Mouse (Mus musculus) midbrain, postnatal 0 days (tissue): ENCODE measurements around the gene Ptpn9. TPM values are rescaled to one million over a fixed set of nuclear protein-coding genes. Genes with fewer than 3 reads are reported as not detected.
"Not testable (repeated sequence)": the region's sequence is repeated elsewhere in the genome, so short reads cannot be mapped to it uniquely, and the experiment has no call there.

ENCODE experiments used
- ATAC-seq: fragments of 200-750 bp; cut with Nextera tagmentation; 2 replicates; pipeline ENCODE4 v1.8.0; 2017; ENCODE audit warnings: moderate number of reproducible peaks, mild to moderate bottlenecking, moderate TSS enrichment, moderate library complexity; ENCODE audit not compliant: low FRiP score
- DNase-seq: peaks from one replicate; pipeline ENCODE4 v3.0.0-alpha.2; 2015; ENCODE audit warnings: low spot score
- H3K27ac ChIP-seq: fragments of 300-500 bp; sonication (generic); 2 replicates; pipeline ENCODE4 v1.5.1; 2014; ENCODE audit warnings: low read depth, mild to moderate bottlenecking, low read length, mixed read lengths
- H3K27me3 ChIP-seq: fragments of 300-500 bp; sonication (generic); 2 replicates; pipeline ENCODE4 v1.6.1; 2014; ENCODE audit warnings: low read length, control low read depth, mixed read lengths; ENCODE audit not compliant: insufficient read depth
- H3K36me3 ChIP-seq: fragments of 300-500 bp; sonication (generic); 2 replicates; pipeline ENCODE4 v1.6.1; 2014; ENCODE audit warnings: low read length, control low read depth, mixed read lengths; ENCODE audit not compliant: insufficient read depth
- H3K4me1 ChIP-seq: fragments of 300-500 bp; sonication (generic); 2 replicates; pipeline ENCODE4 v1.6.1; 2014; ENCODE audit warnings: mild to moderate bottlenecking, control low read depth, antibody characterized with exemption, low read length, mixed read lengths; ENCODE audit not compliant: insufficient read depth
- H3K4me2 ChIP-seq: fragments of 300-500 bp; sonication (generic); 2 replicates; pipeline ENCODE4 v1.6.1; 2014; ENCODE audit warnings: low read depth, mild to moderate bottlenecking, low read length, mixed read lengths; ENCODE audit not compliant: poor library complexity, severe bottlenecking
- H3K4me3 ChIP-seq: fragments of 300-500 bp; sonication (generic); 2 replicates; pipeline ENCODE4 v1.5.1; 2014; ENCODE audit warnings: low read depth, mild to moderate bottlenecking, low read length, moderate library complexity
- H3K9ac ChIP-seq: fragments of 300-500 bp; sonication (generic); replicated peaks from 2 replicates; pipeline ENCODE4 v1.6.1; 2014; ENCODE audit warnings: mild to moderate bottlenecking, low read length, moderate library complexity, mixed read lengths; ENCODE audit not compliant: poor library complexity, severe bottlenecking
- H3K9me3 ChIP-seq: fragments of 300-500 bp; sonication (generic); 2 replicates; pipeline ENCODE4 v1.6.1; 2016; ENCODE audit warnings: low read length, control low read depth
- CTCF ChIP-seq: IDR thresholded peaks from 2 replicates; pipeline ENCODE4 v1.5.1; 2016; ENCODE audit warnings: antibody characterized with exemption, mild to moderate bottlenecking
- WGBS: fragments of 180-500 bp; shearing (Covaris S2); extraction: QIAGEN DNeasy Blood & Tissue Kit; methylation state at CpG from one replicate; pipeline ENCODE4 v1.1.7; 2014; 5-methylcytosine and 5-hydroxymethylcytosine counted together
- polyA plus RNA-seq: library from polyadenylated mRNA; unstranded; fragments of >200 nt; fragmentation: Nextera tagmentation; extraction: Ambion mirVana; gene quantifications from 2 replicates; pipeline ENCODE4 v1.2.1, GENCODE M21; 2015
- total RNA-seq: library from RNA; depleted of rRNA; stranded (reverse); fragments of >200 nt; gene quantifications from 2 replicates; pipeline ENCODE4 v1.2.3, GENCODE M21; 2014

The Ptpn9 gene
- total and polyA plus RNA-seq, 2 experiments from 2014 or later: 21.5 to 44.4 TPM

DNA sequence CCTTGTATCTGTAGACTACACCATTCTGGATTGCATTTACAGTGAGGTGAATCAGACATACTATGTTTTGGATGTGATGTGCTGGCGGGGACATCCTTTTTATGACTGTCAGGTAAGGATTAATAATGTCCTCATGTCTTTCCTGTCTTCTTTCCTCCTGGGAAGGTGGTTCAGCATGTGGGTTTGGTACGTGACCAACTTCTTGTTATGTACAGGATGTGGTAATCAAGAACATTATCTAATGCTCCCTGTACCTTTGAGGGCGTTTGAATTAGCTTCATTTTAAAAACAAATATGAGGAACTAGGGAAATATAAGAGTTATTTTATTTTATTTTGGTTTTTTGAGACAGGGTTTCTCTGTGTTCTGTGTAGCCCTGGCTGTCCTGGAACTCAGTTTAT is 19.5 kb upstream of the Ptpn9 start:
- Histone ChIP-seq H3K27me3 (no peaks in the 10 kb centered on the region), H3K9ac (no peak overlapping the region), H3K4me2 (no peak overlapping the region), H3K4me1 (no peaks in the 10 kb centered on the region), H3K9me3 (no peaks in the 10 kb centered on the region), H3K27ac (no peak overlapping the region), H3K4me3 (no peak overlapping the region), H3K36me3 (0 out of 2 replicates have a peak, but pooled peaks cover 2% of the 10 kb centered on the region)
- TF ChIP-seq CTCF: no peak
- WGBS: 85% methylated on average over 3 of the region's 3 CpGs
- no peak for ATAC-seq
- DNase-seq: no peak

DNA sequence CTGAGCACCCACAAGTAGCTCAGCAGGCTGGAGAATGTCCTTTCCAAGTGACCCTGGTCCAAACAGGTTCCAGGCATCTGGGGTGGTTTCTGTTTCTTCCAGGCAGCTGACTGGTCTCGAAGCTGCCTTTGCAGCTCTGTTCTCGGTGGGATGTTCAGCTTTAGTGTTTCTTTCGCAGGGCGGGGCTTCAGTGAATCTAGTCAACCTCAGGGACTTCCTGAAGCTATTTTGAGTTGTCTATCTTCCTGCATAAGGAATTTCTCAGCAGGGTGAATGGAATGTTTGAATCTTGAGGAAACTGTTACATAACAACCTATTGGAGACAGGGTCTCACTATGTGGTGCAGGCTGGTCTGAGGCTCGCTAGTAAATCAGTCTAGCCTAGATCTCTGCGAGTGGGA is 14.5 kb upstream of the Ptpn9 start:
- H3K4me3 ChIP-seq: no peak overlapping the region
- ATAC-seq (no peak), DNase-seq (no peak)
- TF ChIP-seq CTCF: no peak
- H3K36me3 ChIP-seq: peaks cover 15% of the 10 kb centered on the region
- H3K27me3 ChIP-seq: no peaks in the 10 kb centered on the region
- no peak overlapping the region for H3K4me2 ChIP-seq
- no peaks in the 10 kb centered on the region for H3K9me3 ChIP-seq
- H3K4me1 ChIP-seq: no peaks in the 10 kb centered on the region
- no peak overlapping the region for H3K27ac ChIP-seq
- no peak overlapping the region for H3K9ac ChIP-seq
- WGBS: 91% methylated on average over 6 of the region's 6 CpGs

GRCm38 (mm10) chr9:56981502-56981901 is 13.2 kb upstream of the Ptpn9 start:
- H3K27me3 ChIP-seq: no peaks in the 10 kb centered on the region
- H3K4me2 ChIP-seq: no peak overlapping the region
- WGBS: 90% methylated on average over 1 of the region's 1 CpGs
- H3K4me3 ChIP-seq: no peak overlapping the region
- no peaks in the 10 kb centered on the region for H3K4me1 ChIP-seq
- H3K9ac ChIP-seq: no peak overlapping the region
- no peak for ATAC-seq
- no peak for TF ChIP-seq CTCF
- no peak for DNase-seq
- peaks cover 15% of the 10 kb centered on the region for H3K36me3 ChIP-seq
- H3K27ac ChIP-seq: no peak overlapping the region
- no peaks in the 10 kb centered on the region for H3K9me3 ChIP-seq

- Histone ChIP-seq H3K4me3 (peak overlapping the region; percentile 72), H3K4me2 (peak overlapping the region; percentile 57), H3K9ac (peak overlapping the region; percentile 98), H3K4me1 (no peaks in the 10 kb centered on the region), H3K9me3 (no peaks in the 10 kb centered on the region), H3K27me3 (no peaks in the 10 kb centered on the region), H3K27ac (peak overlapping the region; percentile 89), H3K36me3 (no peaks in the 10 kb centered on the region; the same call in 1 of the 2 replicates)
- DNase-seq: peak; percentile 43
- ATAC-seq: peak; percentile 67
- under 1% methylated on average over 62 of the region's 80 CpGs for WGBS
- no peak for TF ChIP-seq CTCF
These were observed 690 bp downstream of the Ptpn9 start for GRCm38 (mm10) chr9:56995198-56996027.

DNA sequence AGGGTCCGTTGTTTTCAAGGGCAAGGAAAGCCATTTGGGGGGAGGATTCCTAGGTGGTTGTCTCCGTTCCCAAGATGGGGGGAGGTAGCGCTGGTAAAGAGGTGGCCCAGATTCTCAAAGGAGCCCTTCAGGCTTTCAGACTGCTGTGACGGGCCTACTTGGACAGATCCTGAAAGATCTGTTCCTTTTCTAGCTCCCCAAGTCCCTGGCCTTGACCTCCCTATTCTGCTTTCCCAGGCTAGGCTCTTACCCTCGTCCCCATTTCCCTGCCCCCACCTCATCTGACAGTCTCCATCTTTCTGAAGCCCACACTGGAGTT is 1.3 kb downstream of the Ptpn9 start:
- 0% methylated on average over 5 of the region's 5 CpGs for WGBS
- H3K4me3 ChIP-seq: peak overlapping the region; percentile 72
- DNase-seq (peak; percentile 19), ATAC-seq (no peak)
- H3K4me1 ChIP-seq: no peaks in the 10 kb centered on the region
- peak overlapping the region; percentile 98 for H3K9ac ChIP-seq
- no peaks in the 10 kb centered on the region for H3K27me3 ChIP-seq
- no peak for TF ChIP-seq CTCF
- no peaks in the 10 kb centered on the region for H3K9me3 ChIP-seq
- H3K36me3 ChIP-seq: no peaks in the 10 kb centered on the region; the same call in 1 of the 2 replicates
- H3K4me2 ChIP-seq: peak overlapping the region; percentile 57
- peak overlapping the region; percentile 89 for H3K27ac ChIP-seq

DNA sequence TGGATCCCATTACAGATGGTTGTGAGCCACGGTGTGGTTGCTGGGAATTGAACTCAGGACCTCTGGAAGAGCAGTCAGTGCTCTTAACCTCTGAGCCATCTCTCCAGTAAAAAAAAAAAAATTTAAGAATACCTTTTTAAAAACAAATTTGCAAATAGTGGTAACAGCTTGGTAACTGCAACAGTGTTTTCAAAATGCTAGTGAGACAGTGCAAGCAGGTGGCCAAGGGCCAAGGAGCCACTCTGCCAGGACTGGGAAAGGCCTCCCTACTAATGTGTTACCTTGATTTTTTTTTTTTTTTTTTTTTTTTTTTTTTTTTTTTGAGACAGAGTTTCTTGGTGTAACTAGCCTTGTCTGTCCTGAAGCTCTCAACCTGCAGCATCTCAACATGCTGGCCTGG is 2.5 kb downstream of the Ptpn9 start:
- WGBS: 86% methylated on average over 1 of the region's 1 CpGs
- not testable (repeated sequence) for H3K36me3 ChIP-seq, H3K9ac ChIP-seq, ATAC-seq, H3K4me3 ChIP-seq, H3K27ac ChIP-seq, H3K27me3 ChIP-seq, H3K9me3 ChIP-seq, H3K4me1 ChIP-seq, DNase-seq
- H3K4me2 ChIP-seq: 0 out of 2 replicates have a peak overlapping the region, but pooled peaks have one; percentile 57
